Mouse (Mus musculus) CH12.LX (cell line): ENCODE data around the gene Acvr1c. TPM values are rescaled to one million over a fixed set of nuclear protein-coding genes. Genes with fewer than 3 reads are reported as not detected.

ENCODE experiments used
- DNase-seq: peaks from one replicate; pipeline ENCODE4 v3.0.0-alpha.2; 2013; ENCODE audit errors: extremely low read depth
- H3K27ac ChIP-seq: 2 replicates; pipeline ENCODE4 v1.5.1; 2012; ENCODE audit warnings: low read depth, mild to moderate bottlenecking, control low read depth, moderate library complexity; ENCODE audit not compliant: insufficient read depth
- H3K27me3 ChIP-seq: replicated peaks from 2 replicates; pipeline ENCODE3; 2012; ENCODE audit warnings: inconsistent platforms
- H3K36me3 ChIP-seq, 2 experiments: replicated peaks in 1 of 2; 2 replicates each; pipeline versions ENCODE3 to v1.6.1; 2012; ENCODE audit warnings: inconsistent platforms in 1 of 2, low read length in 1 of 2, mild to moderate bottlenecking in 1 of 2, mixed read lengths in 1 of 2, moderate library complexity in 1 of 2; ENCODE audit not compliant: control insufficient read depth in 1 of 2, insufficient read depth in 1 of 2
- H3K4me1 ChIP-seq, 2 experiments: 2 replicates each; pipeline ENCODE4 v1.6.1; 2012; ENCODE audit warnings: inconsistent platforms in 1 of 2, moderate library complexity in 1 of 2; ENCODE audit not compliant: insufficient read depth in 2 of 2, control insufficient read depth in 1 of 2
- H3K4me2 ChIP-seq: 2 replicates; pipeline ENCODE4 v1.6.1; 2012; ENCODE audit warnings: low read depth, mild to moderate bottlenecking, control low read depth; ENCODE audit not compliant: poor library complexity, insufficient read depth, severe bottlenecking
- H3K4me3 ChIP-seq, 3 experiments: fragments of 150-350 bp in 1 of 3; sonication (generic) in 1 of 3; replicated peaks in 1 of 3; 2 replicates each; pipeline versions ENCODE3 to v1.5.1; 2011 to 2012; ENCODE audit warnings: low read depth in 2 of 3, low read length in 2 of 3, mild to moderate bottlenecking in 2 of 3, moderate library complexity in 2 of 3, control low read depth in 1 of 3, improper control_type of control experiment in 1 of 3, inconsistent platforms in 1 of 3, mixed read lengths in 1 of 3; ENCODE audit not compliant: poor library complexity in 1 of 3
- H3K79me2 ChIP-seq: replicated peaks from 2 replicates; pipeline ENCODE4 v1.6.1; 2012; ENCODE audit warnings: mild to moderate bottlenecking, moderate library complexity; ENCODE audit not compliant: control insufficient read depth, poor library complexity, insufficient read depth, severe bottlenecking; ENCODE audit errors: extremely low read depth
- H3K9ac ChIP-seq: 2 replicates; pipeline ENCODE4 v1.6.1; 2012; ENCODE audit warnings: low read depth, mild to moderate bottlenecking, control low read depth, moderate library complexity; ENCODE audit not compliant: insufficient read depth
- H3K9me3 ChIP-seq: replicated peaks from 2 replicates; pipeline ENCODE3; 2012; ENCODE audit warnings: low read length, inconsistent platforms, mixed read lengths
- CTCF ChIP-seq, 2 experiments: IDR thresholded peaks in 1 of 2; conservative IDR thresholded peaks in 1 of 2; 2 replicates each; pipeline ENCODE4 v1.5.1; 2011 to 2012; ENCODE audit warnings: low read depth in 2 of 2, low read length in 2 of 2, improper control_type of control experiment in 1 of 2, inconsistent platforms in 1 of 2, mild to moderate bottlenecking in 1 of 2, moderate library complexity in 1 of 2
- ELF1 ChIP-seq: IDR thresholded peaks from 2 replicates; pipeline ENCODE4 v1.6.1; 2014; ENCODE audit warnings: low read depth, mild to moderate bottlenecking, inconsistent platforms, low read length, improper control_type of control experiment
- EP300 ChIP-seq: IDR thresholded peaks from 2 replicates; pipeline ENCODE4 v1.6.1; 2011; ENCODE audit warnings: low read length, improper control_type of control experiment
- GABPA ChIP-seq: IDR thresholded peaks from 2 replicates; pipeline ENCODE4 v1.6.1; 2012; ENCODE audit warnings: low read depth, low read length, improper control_type of control experiment, inconsistent platforms; ENCODE audit not compliant: insufficient replicate concordance
- JUND ChIP-seq: conservative IDR thresholded peaks from 2 replicates; pipeline ENCODE4 v1.6.1; 2011; ENCODE audit warnings: low read depth, low read length, improper control_type of control experiment
- MAFK ChIP-seq: IDR thresholded peaks from 2 replicates; pipeline ENCODE4 v1.6.1; 2011; ENCODE audit warnings: low read length, improper control_type of control experiment; ENCODE audit not compliant: insufficient replicate concordance
- MAZ ChIP-seq: IDR thresholded peaks from 2 replicates; pipeline ENCODE4 v1.6.1; 2012; ENCODE audit warnings: low read depth, mild to moderate bottlenecking, inconsistent platforms, low read length, improper control_type of control experiment, moderate library complexity
- MXI1 ChIP-seq: IDR thresholded peaks from 2 replicates; pipeline ENCODE4 v1.6.1; 2011; ENCODE audit warnings: mild to moderate bottlenecking, low read depth, low read length, improper control_type of control experiment
- MYC ChIP-seq: IDR thresholded peaks from 2 replicates; pipeline ENCODE4 v1.6.1; 2011; ENCODE audit warnings: low read depth, mild to moderate bottlenecking, improper control_type of control experiment, low read length
- NELFE ChIP-seq: IDR thresholded peaks from 2 replicates; pipeline ENCODE4 v1.6.1; 2011; ENCODE audit warnings: low read depth, low read length, improper control_type of control experiment
- POLR2A ChIP-seq: IDR thresholded peaks from 2 replicates; pipeline ENCODE4 v1.6.1; 2011; ENCODE audit warnings: low read depth, mild to moderate bottlenecking, improper control_type of control experiment, low read length
- POLR2AphosphoS2 ChIP-seq: IDR thresholded peaks from 2 replicates; pipeline ENCODE4 v1.6.1; 2011; ENCODE audit warnings: low read depth, low read length, improper control_type of control experiment
- SIN3A ChIP-seq: IDR thresholded peaks from 2 replicates; pipeline ENCODE4 v1.6.1; 2012; ENCODE audit warnings: low read length, improper control_type of control experiment, inconsistent platforms
- SMC3 ChIP-seq: IDR thresholded peaks from 2 replicates; pipeline ENCODE4 v1.6.1; 2011; ENCODE audit warnings: low read depth, low read length, improper control_type of control experiment
- TBP ChIP-seq: conservative IDR thresholded peaks from 2 replicates; pipeline ENCODE4 v1.6.1; 2011; ENCODE audit warnings: low read depth, low read length, improper control_type of control experiment
- ZMIZ1 ChIP-seq: IDR thresholded peaks from 2 replicates; pipeline ENCODE4 v1.6.1; 2012; ENCODE audit warnings: low read depth, mild to moderate bottlenecking, inconsistent platforms, low read length, improper control_type of control experiment
- dilution Hi-C: fragments of 300-500 bp; cut with MboI; formaldehyde crosslinking; loops from 2 replicates; pipeline ENCODE4 v1.14.3; 2020; ENCODE audit warnings: low sequenced_read_pairs; ENCODE audit not compliant: extremely low pct_unique_long_range_greater_than_20kb, extremely low pct_ligation_motif_present
- in situ Hi-C: fragments of 300-500 bp; cut with MboI; formaldehyde crosslinking; loops from 3 replicates; pipeline ENCODE4 v1.14.3; 2019; ENCODE audit warnings: low sequenced_read_pairs, low pct_ligation_motif_present, low pct_unique_long_range_greater_than_20kb, mixed read lengths
- polyA plus RNA-seq: library from polyadenylated mRNA; unstranded; fragments of >175 nt; gene quantifications from 2 replicates; pipeline ENCODE4 v1.2.1, GENCODE M21; 2012; ENCODE audit warnings: low read depth; ENCODE audit not compliant: insufficient read length
- total RNA-seq, 2 experiments: library from RNA; depleted of rRNA; stranded (reverse); fragments of 300-350 nt in 1 of 2; fragments of >200 nt in 1 of 2; gene quantifications; 2 replicates each; pipeline ENCODE4 v1.2.3; 2012 to 2014

The Acvr1c gene
- total and polyA plus RNA-seq, 3 experiments: 0.03 to 0.21 TPM; not detected in 1

- no peak overlapping the region for H3K4me2 ChIP-seq
- dilution Hi-C loops: no loop called here
- no peak for TF ChIP-seq SIN3A
- TF ChIP-seq POLR2AphosphoS2: no peak
- no peak for TF ChIP-seq SMC3
- TF ChIP-seq POLR2A: no peak
- no peak for TF ChIP-seq NELFE
- TF ChIP-seq MYC: no peak
- no peak for TF ChIP-seq MAFK
- no peak for TF ChIP-seq ZMIZ1
- TF ChIP-seq MAZ: no peak
- TF ChIP-seq CTCF (conservative IDR thresholded peaks at IDR 0.05 in 1 of 2, IDR thresholded peaks at IDR 0.05 in 1 of 2; ENCODE audit: low read depth in 2 of 2, low read length in 2 of 2): no peak
- TF ChIP-seq MXI1: no peak
- TF ChIP-seq EP300: no peak
- TF ChIP-seq TBP: no peak
- TF ChIP-seq GABPA: no peak
- TF ChIP-seq, all 38 proteins: peak for 0
- Histone ChIP-seq H3K4me1 (no peaks in the 10 kb centered on the region), H3K9me3 (no peaks in the 10 kb centered on the region), H3K27ac (no peak overlapping the region), H3K4me3 (no peak overlapping the region), H3K27me3 (no peaks in the 10 kb centered on the region), H3K9ac (no peak overlapping the region), H3K36me3 (no peaks in the 10 kb centered on the region), H3K79me2 (no peaks in the 10 kb centered on the region; the same call in 1 of the 2 replicates)
- in situ Hi-C loops: no loop called here
- DNase-seq: no peak
Observed at GRCm38 (mm10) chr2:58377417-58378130, 19.9 kb upstream of the Acvr1c start.

- Histone ChIP-seq H3K9ac (no peak overlapping the region), H3K4me1 (no peaks in the 10 kb centered on the region), H3K9me3 (no peaks in the 10 kb centered on the region), H3K27me3 (no peaks in the 10 kb centered on the region), H3K27ac (no peak overlapping the region), H3K79me2 (no peaks in the 10 kb centered on the region), H3K36me3 (no peaks in the 10 kb centered on the region), H3K4me3 (no peak overlapping the region), H3K4me2 (no peak overlapping the region)
- DNase-seq: no peak
- in situ Hi-C loops (no loop called here), dilution Hi-C loops (no loop called here)
- TF ChIP-seq JUND: no peak
- no peak for TF ChIP-seq ELF1
- TF ChIP-seq EP300: no peak
- TF ChIP-seq CTCF (conservative IDR thresholded peaks at IDR 0.05 in 1 of 2, IDR thresholded peaks at IDR 0.05 in 1 of 2; ENCODE audit: low read depth in 2 of 2, low read length in 2 of 2): no peak
Observed at GRCm38 (mm10) chr2:58366196-58366595, 8.5 kb upstream of the Acvr1c start.
